Mouse (Mus musculus) cerebellum, postnatal 14 days (tissue): ENCODE data around the gene Tpbg.
A peak's percentile ranks its signal among the peaks of the same experiment; 100 is the strongest.
"Not testable (repeated sequence)": the region's sequence is repeated elsewhere in the genome, so short reads cannot be mapped to it uniquely, and the experiment has no call there.

Experiments used
- DNase-seq, 2 experiments: peaks; one replicate each; pipeline ENCODE4 v3.0.0; 2021; ENCODE audit warnings: mixed read lengths in 2 of 2

Gene Tpbg

DNA sequence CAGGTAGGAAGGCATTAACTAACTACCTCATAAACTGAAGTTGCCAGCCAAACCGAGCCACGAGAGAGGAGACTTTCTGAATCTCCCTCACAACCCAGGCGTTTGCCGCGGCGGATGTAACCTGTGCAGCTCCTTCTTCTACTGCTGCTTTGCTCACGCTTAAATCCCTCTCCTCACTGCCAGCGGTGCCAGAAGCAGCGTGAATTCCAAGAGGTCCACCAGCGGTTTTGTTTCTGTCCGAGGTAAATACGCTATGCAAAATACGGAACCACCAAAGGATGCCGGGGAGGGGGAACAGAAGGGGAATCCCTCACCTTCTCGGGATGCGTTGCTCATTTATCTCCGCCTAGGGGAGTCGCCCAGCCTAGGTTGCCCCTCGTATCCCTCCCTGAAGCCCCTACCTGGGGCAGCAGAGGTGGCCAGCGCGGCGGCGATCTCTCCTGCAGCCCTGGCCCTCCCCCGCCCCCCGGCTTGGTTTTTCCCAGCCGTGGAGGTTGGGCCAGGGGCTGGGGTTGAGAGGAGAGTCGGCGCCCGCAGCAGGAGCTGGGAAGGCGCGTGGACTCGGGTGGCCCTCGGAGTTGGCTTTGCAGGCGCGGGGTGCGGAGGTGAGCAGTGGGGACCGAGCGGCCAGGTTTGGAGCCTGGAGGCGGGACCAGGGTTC is at the start of gene Tpbg:
Gene Tpbg, plus strand, starts transcription at position 30 of the 661 bp plus-strand sequence.
- peak; percentile 68 to 72 for DNase-seq

GRCm38 (mm10) chr9:85801986-85802385 is 40.2 kb upstream of the Tpbg start:
- not testable (repeated sequence) for DNase-seq

DNA sequence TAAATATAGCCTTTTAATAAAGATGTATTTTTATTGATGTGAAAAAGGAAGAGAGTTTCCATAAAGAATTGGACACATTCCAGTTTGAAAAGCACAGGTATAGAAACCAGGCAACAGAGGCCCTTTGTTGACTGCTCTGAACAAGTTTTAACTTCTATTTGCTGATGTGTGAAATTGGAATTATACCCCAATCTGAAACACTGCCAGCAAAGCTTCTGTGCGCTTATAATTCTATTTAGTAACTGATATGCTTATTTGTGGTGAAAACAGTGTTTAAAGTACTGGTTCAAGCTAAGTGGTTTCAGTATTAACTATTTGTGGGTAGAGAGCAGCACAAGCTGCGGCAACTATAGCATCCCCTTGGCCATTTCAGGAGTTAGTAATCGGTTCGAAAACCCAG is 39.6 kb upstream of the Tpbg start:
- no peak for DNase-seq

- peak; percentile 36 to 58 for DNase-seq
Measured at GRCm38 (mm10) chr9:85806411-85806810, 35.8 kb upstream of the Tpbg start.

- DNase-seq = no peak
Measured at GRCm38 (mm10) chr9:85809246-85809645, 32.9 kb upstream of the Tpbg start.

- DNase-seq = no peak
Measured at GRCm38 (mm10) chr9:85820829-85821228, 21.4 kb upstream of the Tpbg start.

- DNase-seq = peak; percentile 86
Measured at GRCm38 (mm10) chr9:85835521-85836425, 6.4 kb upstream of the Tpbg start.

DNA sequence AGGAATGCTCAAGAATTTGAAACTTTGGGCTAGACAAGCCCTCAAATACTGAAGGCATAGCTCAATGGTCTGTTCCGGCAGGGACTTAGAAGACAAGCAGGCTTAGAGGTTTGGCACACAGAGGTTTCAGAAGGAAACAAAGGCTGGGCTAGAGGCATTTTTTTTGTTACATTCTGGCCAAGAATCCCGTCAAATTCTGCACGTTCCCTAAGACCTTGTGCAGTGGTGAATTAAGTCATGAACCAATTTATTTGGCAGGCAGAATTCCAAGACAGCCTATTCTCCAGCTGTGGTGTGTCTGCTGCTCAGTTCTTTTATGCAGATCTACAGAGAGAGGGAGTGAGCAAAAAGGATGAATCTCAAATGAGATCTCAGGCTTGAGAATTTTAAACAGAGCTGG is 2.6 kb upstream of the Tpbg start:
- DNase-seq = no peak

- peak; percentile 36 to 45 for DNase-seq
Measured at GRCm38 (mm10) chr9:85841891-85842290, 289 bp upstream of the Tpbg start.

DNA sequence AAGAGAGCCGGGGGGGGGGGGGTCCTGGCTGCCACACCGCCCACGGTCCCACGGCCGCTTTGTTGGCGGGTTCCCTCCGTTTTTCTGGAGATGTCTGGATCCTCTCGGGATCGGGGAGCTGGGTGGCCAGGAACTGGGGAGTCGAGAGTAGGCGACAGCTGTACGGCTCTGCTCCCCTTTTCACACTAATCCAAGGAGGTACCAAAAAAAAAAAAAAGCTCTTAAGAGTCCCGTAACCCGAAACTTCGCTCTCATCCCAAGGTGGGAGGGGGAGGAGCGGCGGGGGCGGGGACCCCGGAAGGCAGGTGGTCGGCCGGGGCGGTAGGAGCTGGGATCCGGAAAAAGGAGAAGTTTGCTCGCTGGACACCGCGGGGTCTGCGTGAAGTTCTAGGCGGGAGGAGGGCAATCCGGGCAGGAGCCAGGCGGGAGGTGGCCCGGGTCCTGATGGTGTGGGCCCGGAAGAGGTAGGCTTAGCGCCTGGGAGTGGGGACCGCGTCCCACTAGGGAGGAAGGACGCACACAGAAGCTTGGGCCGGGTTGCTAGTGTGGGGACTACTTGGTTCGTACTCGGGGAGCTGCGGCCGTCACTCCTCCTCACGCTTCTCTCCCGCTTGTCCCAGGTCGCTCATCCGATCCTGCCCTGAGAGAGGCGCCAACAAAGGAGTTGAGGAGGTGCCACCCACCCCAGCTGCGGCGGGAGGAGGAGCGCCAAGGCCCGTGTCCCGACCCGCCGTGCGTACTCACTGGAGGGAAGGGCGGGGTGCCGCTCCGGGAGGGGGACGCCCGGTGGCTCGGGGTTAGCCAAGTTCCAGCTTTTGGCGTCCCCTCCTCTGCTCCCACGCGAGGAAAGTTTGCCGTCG is 1.1 kb downstream of the Tpbg start:
- peak; percentile 49 to 53 for DNase-seq

DNA sequence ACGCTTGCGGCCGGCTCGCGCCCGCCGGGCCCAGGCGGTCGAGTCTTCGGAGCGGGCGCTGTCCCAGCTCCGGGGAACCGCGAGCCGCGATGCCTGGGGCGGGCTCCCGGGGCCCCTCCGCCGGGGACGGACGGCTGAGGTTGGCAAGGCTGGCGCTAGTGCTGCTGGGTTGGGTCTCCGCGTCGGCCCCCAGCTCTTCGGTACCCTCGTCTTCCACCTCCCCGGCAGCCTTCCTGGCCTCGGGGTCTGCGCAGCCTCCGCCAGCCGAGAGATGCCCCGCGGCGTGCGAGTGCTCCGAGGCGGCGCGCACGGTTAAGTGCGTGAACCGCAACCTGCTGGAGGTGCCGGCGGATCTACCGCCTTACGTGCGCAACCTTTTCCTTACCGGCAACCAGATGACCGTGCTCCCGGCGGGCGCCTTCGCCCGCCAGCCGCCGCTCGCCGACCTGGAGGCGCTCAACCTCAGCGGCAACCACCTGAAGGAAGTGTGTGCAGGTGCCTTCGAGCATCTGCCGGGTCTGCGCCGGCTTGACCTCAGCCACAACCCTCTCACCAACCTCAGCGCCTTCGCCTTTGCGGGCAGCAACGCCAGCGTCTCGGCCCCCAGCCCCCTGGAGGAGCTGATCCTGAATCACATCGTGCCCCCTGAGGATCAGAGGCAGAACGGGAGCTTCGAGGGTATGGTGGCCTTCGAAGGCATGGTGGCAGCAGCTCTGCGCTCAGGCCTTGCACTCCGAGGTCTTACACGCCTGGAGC is 1.9 kb downstream of the Tpbg start:
- peak; percentile 42 to 50 for DNase-seq

DNA sequence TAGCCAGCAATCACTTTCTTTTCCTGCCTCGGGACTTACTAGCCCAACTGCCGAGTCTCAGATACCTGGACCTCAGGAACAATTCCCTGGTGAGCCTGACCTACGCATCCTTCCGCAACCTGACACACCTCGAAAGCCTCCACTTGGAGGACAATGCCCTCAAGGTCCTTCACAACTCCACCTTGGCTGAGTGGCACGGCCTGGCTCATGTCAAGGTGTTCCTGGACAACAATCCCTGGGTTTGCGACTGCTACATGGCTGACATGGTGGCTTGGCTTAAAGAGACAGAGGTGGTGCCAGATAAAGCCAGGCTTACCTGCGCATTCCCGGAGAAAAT is 2.4 kb downstream of the Tpbg start:
- peak in 1 of 2 experiments; percentile 17 for DNase-seq

GRCm38 (mm10) chr9:85846186-85846585 is 4.0 kb downstream of the Tpbg start:
- no peak for DNase-seq

- DNase-seq = no peak
Measured at GRCm38 (mm10) chr9:85854780-85855179, 12.6 kb downstream of the Tpbg start.

GRCm38 (mm10) chr9:85856511-85856910 is 14.3 kb downstream of the Tpbg start:
- peak; percentile 57 to 66 for DNase-seq

DNA sequence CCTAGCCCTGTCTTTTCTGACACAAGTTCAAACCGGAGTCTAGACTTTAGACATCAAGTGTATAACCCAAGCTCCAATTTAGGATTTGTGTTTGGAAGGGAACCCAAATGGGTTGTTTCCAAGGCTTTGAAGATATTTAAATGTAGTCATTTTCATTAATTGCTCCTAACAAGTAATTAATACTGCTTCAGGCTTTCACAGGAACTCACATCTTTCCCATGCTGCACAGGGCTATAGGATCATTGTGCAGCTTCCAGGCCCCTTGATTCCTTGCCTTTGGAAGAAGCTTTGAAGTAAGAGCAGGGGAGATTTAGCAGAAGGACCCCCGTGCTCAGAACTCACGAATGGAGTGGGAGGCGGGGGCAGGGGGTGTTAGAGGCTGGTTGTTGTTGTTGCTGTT is 18.9 kb downstream of the Tpbg start:
- no peak for DNase-seq

DNA sequence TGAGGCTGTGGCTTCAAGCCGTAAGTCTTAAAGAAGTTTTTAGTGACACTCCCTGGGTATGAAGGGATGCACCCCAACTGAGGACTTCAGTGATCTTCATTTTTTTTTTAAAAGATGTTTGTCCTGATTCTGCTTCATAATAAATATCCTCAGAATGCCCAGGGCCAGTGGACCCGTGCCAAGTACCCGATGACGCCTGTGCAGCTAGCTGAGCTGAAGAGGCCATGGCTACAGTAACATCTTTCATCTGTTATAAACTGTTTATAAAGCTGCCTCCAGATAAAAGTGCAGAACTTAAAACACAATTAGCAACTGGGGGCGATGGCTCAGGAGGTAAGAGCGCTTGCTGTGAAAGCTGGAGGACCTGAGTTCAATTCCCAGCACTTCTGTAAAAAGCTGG is 20.4 kb downstream of the Tpbg start:
- peak; percentile 23 to 36 for DNase-seq

DNA sequence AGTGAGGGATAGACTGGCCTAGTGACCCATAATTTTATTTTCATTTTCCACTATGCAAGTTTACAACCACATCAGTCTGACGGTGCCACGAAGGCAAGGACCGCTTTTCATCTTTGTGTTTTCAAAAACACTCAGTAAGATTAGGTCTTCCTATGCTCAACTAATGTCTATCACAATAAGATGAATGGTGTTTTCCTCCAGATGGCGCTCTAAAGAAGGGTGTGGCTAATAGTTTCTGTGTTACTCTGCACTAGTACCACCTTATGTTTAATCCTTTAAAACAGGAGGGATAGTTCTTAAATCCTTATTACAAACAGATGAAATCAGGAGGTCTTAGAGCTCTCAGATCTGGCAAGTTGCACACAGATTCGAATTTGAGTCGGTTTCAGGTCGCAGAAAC is 30.7 kb downstream of the Tpbg start:
- no peak for DNase-seq

DNA sequence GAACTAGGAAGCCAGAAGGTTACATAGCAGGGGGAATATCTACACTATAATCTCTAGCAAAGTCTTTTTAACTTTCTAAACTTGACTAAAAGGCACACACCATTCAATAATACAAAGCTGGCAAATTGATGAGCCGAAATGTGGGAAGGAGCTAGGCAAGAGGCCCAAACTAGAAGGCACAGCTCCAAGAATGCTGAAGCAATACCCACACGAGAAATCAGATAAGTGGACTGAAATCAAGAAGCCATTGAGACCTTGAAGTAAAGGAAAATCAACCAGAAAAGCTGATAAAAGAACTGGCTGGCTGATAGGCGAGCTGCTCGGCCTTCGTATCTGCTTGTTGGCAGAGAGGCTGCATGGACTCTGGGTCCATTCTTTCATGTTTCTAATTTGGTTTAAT is 51.5 kb downstream of the Tpbg start:
- DNase-seq = peak; percentile 13 to 17
